Mouse (Mus musculus) right cerebral cortex, adult 18-20 months (tissue): ENCODE results near the gene Olfr544.
"Not testable (repeated sequence)": the region's sequence is repeated elsewhere in the genome, so short reads cannot be mapped to it uniquely, and the experiment has no call there.

Experiments
- DNase-seq: peaks from one replicate; pipeline ENCODE4 v3.0.0; 2022; ENCODE audit warnings: mixed read lengths

Olfr544 gene

DNA sequence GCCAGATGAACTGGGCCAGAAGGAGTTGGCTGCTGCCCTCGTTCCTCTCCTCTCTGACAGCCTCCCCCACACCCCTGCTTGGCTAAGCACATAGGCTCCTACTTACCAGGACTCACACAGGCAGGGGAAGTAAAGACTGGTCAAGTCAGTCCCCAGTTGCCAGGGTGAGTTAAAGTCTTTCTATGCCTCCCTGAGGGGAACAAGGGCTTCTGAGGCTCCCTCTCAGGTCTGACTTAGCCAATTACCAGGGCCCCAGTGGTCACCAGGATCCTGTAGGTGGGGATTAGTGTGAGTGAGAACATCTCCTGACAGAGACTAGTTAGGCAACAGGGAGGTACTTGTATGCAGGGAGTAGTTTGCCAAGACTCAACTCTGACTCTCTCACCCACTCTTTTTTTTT lies at the start of gene Olfr544:
Gene Olfr544, minus strand, starts transcription at position 153 of the 400 bp plus-strand sequence.
- DNase-seq, result no peak

DNA sequence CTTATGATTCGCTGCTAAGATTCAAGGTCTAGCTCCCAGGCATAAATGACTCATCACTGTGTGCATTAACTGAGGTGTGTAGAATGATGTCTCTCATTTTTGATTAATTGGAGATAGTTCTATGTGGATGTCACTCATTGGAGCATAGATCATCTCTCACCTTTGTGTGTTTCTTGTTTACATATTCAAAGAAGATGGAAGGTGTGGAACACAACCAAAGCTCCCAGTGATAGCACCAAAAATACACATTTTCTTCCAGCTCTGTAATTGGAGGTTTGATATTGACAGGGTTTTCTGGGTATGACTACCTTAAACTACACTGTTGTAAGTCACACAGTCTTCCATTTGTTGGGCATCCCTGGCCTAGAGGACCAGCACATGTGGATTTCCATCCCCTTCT lies 46.3 kb upstream of the Olfr544 start, which contains the start of gene Olfr547:
Gene Olfr547, plus strand, starts transcription at position 301 of the 400 bp plus-strand sequence.
- DNase-seq, result no peak

DNA sequence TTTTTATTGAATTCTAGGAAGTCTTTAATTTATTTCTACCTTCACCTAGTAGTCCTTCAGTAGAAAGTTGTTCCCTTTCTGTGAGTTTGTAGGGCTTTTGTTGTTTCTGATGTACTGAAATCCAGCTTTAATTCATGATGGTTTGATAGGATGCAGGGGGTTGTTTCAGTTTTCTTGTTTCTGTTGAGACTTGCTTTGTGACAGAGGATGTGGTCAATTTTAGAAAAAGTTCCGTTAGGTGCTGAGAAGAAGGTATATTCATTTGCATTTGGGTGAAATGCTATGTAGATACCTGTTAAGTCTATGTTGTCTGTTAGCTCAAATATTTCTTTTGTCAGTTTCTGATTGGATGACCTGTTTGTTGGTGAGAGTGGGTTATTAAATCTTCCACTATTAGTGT lies 40.9 kb upstream of the Olfr544 start:
- DNase-seq, result no peak

DNA sequence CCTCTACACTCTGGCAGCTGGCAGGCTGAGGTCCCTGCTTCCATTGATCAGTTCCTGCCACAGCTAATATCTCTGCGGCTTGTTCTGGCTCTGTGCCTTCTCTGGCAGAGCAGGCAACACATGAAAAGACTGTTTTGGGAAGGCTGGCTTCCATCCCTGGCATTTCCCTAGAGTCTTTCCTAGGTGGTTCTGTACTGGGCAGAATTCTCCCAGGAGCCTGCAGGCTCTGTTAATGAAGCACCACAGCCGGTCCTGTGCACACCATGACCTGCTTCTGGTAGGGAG lies 28.9 kb upstream of the Olfr544 start:
- DNase-seq, result no peak

DNA sequence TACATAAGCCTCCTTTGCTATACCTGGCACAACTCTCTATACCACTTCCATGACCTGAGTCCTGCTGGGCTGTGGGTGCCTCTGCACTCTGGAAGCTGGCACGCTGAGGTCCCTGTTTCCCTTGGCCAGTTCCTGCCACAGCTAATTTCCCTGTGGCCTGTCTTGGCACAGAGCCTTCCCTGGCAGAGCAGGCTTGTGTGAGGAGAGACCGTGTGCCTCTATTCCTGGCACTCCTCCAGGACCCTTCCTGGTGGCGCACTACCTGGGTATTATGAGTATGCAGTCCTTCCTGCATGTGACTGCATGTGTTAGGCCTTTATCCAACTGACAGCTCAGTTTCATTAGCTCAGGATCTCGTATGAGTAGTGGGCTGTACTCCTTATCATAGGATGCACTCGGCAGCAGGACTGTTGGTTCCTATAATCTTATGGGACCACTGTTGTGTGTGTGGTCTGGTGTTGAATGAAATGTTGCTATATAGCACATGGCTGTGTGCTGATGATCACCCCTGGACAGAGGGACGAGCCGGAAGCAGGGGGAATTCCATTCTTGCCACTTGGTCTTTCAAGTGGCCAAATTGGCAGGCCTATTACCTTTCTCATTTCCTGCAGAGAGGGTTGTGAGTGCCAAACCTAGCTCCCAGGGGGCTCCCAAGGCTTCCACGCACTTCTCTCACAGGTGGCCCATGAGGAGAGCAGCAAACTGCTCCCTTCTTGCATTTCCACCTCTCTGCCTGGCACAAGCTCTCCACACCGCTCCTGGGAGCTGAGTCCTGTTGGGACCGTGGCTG lies 28.3 kb upstream of the Olfr544 start:
- no peak for DNase-seq

DNA sequence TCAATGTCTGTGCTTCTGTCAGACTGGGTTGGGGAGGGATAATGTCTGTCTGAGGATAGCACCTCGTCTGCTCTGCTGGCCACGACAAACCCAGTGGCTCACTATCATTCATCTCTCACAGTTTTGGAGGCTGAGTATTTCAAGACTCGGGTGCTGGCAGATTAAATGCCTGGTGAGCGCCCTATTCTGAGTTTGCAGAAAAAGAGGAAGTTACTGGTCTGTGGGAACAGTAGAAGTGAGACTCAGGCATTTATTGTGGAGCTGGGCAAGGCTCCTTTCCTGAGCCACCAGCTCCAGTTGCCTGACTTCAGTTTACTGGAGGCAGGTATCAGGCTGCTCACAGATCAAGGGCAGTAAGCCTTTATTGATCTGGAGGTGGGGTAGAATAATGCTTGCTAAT lies 26.0 kb upstream of the Olfr544 start:
- DNase-seq, result no peak

DNA sequence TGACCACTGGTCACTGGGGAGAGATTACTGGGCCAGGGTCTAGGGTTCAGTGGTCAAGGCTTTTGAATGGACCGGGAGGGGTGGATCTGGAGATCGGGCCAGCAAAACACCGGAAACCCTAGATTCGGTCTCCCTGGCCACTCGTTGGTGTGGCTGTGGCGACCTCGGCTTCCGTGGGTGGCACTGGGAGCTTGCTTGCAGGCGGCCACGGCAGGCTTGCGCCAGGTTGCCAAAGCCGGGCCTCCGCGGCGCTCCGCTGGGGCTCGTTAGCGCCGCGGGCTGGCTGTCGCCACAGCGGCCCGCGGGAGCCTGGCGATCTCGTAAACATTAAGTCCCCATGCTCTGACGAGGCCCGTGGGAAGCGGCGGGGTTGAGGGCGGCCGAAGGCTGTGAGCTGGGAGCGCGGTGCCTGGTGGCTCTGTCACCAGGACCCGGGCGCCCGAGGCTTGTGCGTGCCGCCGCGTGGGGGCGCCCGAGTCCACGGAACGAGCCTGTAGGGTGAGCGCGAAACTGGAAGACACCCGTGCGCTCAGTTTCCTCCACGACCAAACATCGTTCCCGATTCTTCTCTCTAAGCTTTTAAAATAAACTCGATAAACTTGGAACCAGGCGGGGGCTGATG lies 24.8 kb upstream of the Olfr544 start:
- peak; percentile 80 for DNase-seq

DNA sequence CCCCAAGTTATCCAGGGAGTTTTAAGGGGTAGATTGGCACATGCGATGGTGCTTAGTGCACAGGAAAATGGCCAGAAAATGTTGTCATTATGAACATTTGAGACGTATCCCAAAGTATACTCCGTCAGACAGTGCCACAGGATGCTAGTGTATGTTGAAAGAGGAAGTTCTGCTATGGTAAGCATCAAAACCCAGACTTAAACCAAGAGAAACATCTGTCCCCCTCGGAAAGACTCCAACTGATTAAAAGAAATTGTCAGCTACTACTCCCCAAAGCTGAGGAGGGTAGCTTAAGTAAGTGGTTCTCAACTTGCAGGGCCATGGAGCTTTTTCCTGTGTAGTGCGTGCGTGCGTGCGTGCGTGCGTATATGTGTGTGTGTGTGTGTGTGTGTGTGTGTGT lies 23.8 kb upstream of the Olfr544 start:
- DNase-seq, result no peak

DNA sequence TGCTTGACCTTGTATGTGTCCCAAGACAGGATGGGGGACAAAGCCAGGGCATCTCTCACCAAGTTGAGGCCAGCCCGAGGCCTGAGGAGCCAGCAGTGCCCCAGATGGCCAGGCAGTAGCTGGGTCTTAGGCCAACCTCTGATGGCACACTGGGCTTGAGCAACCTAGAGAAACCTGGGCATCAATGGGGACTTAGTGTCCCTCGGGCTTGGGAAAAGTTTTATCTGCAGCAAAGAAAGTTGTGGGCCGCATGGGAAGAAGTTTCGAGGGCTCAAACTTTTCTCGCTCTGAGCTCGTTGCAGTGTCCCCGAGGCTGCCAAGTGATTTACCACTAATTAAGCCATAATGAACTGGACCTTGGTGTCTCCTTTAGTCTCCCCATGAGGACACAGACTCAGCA lies 21.6 kb upstream of the Olfr544 start:
- DNase-seq, result no peak

DNA sequence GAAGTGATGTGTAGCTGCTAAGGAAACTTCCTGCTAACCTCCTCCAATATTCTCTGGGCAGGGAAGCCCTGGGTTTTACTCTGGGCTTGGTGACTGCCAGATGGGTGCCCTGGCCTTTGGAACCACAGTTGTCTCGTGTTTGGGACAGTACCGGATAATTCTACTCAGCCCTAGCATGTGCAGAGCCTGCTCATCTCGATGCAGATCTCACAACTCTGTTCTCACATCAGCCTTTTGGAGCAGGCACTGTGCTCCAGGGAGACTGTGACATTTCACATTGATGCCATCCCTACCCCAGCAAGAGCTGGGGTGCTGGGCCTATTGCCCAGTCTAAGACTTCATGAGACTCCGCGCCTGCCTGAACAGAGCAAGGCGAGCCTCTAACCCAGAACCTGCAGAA lies 20.6 kb upstream of the Olfr544 start:
- no peak for DNase-seq

DNA sequence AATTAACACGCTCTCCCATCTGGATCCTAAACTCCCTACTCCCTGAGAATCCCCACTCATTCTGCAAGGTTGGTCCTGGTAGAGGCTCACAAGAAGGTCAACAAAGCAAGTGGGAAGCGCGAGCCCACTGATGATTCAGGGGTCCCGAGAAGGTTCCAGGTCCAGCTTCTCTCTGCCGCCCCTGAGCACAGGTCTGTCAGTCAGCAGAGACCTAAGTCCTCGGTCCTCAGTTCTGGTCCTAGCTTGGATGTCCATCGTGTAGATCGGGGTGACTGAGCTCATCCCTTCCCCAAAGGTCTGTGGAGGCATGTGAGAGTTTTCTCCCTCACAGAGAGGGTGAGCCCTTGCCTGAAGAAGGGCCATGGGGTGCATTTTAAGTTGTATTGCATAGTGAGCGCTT lies 20.0 kb upstream of the Olfr544 start:
- no peak for DNase-seq

DNA sequence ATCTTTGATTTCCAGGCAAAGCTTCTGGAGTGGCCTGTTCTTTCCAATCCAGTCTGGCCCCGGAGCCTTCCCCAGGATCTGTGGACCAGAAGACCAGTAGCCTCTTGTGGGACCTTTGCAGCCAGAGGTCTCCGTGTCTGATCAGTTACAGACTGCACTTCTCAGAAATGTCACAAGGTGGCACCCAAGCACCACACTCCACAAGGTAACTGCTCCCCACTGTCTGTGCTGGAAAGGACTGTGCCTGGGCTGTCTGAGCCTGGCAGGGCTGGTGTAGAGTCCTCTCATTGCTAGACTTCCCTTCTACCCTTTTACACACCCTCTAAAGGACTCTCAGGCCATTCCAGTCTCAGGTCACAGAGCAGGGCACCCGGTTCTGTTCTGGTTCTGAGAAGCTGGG lies 18.7 kb upstream of the Olfr544 start:
- DNase-seq, result peak; percentile 76

DNA sequence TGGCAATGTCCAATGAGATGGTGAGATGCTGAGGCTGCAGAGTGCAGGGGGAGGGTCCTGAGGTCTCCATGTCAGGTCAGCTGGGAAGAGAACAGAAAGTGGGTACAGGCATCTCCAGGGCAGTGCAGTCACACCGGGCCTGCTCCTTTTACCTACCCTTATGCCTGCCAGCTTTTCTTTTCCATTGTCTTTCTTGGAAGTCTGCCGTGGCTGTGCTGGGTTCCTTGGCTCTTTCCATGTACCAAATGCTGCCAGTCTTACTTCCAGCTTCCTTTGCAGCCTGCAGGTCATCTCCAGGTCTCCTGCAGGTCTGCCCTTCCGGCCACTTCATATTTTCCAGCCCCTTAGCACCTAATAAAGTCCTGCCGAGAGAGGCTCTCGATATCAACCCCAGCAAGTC lies 13.9 kb upstream of the Olfr544 start:
- no peak for DNase-seq

DNA sequence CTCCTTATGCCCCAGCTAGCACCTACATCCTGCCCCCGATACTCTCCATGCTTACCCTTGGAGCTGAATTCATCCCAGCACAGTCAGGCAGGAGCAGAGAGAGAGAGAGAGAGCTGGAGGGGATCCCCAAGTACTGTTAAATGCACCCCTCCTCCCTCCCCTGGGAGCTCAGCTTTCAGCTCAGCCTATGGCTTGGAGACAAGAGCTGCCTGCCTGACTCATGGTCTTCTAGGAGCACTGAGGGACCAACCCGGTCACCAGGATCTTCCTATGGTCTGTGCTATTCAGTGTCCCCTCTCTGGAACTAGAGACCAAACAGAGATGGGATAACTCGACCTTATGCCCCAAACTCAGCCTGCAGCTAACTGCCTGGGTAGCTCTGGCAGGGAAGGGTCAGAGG lies 11.4 kb upstream of the Olfr544 start, which contains the start of gene Olfr545:
Gene Olfr545, minus strand, starts transcription at position 101 of the 400 bp plus-strand sequence.
- DNase-seq, result no peak

DNA sequence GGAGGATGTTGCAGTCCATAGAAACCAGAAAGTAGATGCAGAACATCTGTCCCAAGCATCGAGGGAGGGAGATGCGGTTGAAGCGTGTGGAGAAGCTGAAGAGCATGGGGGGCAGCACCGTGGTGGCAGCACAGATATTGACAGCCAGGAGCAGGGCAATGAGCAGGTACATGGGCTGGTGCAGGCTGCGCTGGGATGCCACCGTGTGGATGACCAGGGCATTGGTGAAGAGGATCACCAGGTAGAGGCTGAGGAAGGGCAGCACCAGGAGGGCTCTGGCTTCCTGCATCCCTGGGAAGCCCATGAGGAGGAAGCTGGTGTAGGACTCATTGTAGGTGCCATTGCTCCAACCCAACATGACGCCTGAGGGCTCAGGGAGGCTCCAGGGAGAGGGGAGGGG lies 6.3 kb upstream of the Olfr544 start:
- not testable (repeated sequence) for DNase-seq

DNA sequence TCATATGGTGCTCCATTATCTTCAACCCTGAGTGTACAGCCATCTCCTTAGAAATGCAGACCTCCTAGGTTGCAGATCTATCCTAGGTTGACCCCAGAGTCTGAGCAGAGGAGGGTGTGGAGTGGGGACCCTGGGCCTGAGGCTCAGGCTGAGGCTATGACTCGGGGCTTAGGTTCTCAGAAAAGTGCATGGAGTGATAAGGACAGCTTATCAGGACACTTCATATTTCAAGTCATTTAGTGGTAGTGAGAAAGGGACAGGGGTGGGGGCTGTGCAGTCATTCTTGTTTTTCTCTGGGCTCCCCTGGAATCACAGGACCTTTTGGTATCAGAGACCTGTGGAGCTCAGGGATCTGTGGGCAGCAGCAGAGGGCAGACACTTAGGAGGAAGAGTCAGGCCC lies 2.0 kb downstream of the Olfr544 start:
- DNase-seq, result no peak

DNA sequence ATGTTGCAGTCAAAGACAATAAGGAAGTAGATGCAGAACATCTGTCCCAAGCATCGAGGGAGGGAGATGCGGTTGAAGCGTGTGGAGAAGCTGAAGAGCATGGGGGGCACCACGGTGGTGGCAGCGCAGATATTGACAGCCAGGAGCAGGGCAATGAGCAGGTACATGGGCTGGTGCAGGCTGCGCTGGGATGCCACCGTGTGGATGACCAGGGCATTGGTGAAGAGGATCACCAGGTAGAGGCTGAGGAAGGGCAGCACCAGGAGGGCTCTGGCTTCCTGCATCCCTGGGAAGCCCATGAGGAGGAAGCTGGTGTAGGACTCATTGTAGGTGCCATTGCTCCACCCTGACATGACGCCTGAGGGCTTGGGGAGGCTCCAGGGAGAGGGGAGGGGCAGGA lies 3.3 kb downstream of the Olfr544 start:
- DNase-seq, result not testable (repeated sequence)

DNA sequence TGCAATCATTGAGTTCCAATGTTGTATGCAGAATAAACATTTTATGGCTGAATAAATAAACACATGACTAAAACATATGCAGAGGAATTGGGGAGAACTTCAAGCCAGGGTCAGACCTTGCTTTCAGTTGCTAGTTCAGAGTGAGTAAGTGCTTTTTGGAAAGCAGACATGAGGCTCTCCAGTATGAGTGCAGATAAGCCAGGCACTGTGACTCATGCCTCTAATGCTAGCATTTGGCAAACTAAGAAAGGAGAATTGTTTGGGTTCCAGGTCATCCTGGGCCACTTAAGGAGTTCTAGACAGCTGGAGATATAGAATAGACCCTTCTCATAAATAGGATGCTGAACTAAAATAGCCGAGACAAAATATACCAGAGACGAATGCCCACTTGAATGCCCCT lies 4.4 kb downstream of the Olfr544 start:
- no peak for DNase-seq

DNA sequence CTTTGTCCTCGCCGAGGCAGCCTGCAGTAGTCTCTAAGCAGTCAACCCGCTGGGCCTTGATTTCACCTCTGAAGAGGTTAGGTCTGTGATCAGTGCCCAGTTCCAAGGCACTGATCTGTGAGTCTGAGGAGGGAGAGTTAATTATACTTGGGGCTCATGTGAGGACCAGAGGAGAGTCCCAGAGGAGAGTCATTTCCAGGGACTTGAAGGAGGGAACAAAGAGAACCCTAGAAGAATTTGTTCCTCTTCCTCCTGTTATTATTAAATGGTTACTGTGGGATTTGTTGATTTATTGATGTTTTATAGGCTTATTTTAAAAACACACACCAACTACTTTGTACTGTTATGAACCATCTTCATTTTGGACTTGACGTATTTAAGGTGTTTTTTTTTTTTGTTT lies 6.5 kb downstream of the Olfr544 start, which contains the start of gene Olfr543:
Gene Olfr543, minus strand, starts transcription at position 101 of the 400 bp plus-strand sequence.
- DNase-seq, result no peak

DNA sequence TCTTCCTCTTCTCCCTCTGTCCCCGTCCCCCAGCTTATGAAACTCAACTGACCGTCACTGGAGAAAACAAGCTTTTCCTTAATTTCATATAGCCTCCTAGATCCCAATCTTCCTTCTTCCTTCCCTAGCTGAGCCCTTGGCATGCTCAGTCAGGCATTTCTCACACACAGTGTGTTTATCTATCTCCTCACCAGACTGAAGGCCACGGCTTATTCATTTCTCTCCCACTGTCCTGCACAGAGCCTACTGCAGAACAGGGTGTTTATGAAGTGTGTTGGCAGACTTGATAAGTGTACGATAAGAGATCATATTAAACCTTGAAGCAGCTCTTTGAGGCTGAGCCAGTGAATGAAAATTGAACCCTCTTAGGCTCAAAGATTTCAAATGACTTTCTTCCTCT lies 7.3 kb downstream of the Olfr544 start:
- no peak for DNase-seq

DNA sequence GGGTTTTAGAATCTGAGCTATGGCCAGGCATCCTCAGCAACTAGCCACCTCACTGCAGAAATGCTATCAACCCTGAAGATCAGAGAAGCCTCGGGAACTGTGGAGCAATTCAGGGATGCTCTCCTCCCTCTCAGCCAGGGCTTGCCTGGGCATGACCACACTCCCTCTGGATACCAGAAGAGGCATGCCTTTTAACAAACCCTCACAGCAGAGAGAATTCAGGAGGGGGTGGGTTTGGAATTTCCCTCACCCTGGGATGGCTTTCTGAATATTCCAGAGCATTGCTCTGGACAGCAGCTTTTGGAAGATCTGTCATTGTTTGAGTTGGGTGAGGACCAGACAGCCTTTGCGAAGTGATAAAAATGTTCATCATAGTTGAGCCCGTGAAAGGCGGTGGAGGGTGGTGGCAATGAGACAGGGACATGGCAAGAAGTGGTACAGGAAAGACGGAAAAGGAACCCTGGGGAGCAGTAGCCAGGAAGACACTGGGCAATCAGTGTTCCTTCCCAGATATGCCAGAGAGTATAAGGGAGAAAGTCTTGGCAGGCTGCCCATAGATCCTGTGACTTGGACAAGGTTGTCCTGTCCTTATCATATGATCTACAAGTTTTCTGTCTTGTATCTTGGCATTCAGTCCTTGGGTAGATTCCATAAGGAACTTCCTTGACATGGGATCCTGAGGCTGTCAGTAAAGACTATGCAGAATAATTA lies 8.6 kb downstream of the Olfr544 start:
- DNase-seq, result no peak

DNA sequence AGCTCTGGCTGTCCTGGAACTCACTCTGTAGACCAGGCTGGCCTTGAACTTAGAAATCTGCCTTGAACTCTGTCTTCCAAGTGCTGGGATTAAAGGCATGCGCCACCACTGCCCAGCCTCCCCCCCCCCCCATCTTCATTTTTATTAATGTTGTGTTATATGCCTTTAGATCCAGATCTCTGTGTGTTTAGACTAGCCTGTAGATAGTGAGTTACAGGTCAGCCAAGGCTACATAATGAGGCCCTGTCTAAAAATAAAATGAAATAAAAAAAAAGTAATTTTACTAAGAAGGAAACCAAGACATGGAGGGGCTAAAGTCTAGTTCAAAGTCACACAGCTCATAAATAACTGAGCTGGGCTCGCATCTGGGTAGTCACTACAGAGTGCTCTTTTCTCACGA lies 9.2 kb downstream of the Olfr544 start:
- no peak for DNase-seq

DNA sequence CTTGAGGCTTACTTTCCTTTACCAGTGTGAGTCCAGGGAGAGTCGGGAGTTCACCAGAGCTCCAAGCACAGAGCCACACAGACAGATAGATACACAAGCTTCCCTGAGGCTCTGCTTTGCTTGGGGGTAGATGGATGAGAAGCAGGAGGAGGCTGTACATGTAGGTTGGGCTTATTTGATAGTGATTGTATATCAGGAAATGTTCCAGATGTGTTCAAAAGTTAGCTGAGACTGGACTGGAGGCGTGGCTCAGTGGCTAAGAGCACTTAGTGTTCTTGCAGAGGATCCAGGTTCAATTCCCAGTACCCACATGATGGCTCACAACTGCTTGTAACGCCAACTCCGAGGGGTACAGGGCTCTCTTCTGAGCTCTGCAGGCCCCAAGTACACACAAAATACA lies 9.7 kb downstream of the Olfr544 start:
- no peak for DNase-seq

DNA sequence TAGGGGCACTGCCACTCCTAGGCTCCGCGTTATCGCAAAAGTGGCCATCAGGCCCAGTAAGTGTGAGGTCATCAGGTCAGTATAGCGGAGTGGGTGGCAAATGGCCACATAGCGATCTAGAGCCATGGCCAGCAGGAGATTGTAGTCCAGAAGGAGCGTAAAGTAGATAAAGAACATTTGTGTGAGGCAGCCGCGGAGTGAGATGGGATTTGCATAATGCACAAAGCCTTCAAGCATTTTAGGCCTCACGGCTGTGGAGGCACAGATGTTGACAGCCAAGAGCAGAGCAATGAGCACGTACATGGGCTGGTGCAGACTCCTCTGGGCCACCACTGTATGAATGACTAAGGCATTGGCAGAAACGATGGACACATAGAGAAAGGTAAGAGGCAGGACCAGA lies 10.7 kb downstream of the Olfr544 start:
- DNase-seq, result no peak
